ENCODE assay signal across 8 mouse cellular contexts in genomic region chr11:79704318-79705150, GRCm38 (mm10).
DNase-seq lines count a peak whose midpoint lies in the region; ATAC-seq and TF ChIP-seq lines count a peak whose summit lies in the region.

No protein-coding gene starts in this region.

- TF ChIP-seq CTCF in Patski (IDR thresholded peaks at IDR 0.05): no peak

- H3K9me3 ChIP-seq in hindbrain, embryonic 15.5 days: no peaks in the 10 kb centered on the region

- CTCF ChIA-PET in Patski (lab: Charles Lee): interaction anchor here (1.3 to 1.5 kb wide), 2 partner anchors 216 to 219 kb away, joined by 4 read pairs; no protein-coding TSS in a partner anchor

- in situ Hi-C loops in Patski (cut with MboI; ENCODE audit: low pct_unique_long_range_greater_than_20kb): loop anchor here (5.0 kb wide), 1 partner anchor 218 kb away; no protein-coding TSS in a partner anchor

- H3K4me2 ChIP-seq in hindbrain, embryonic 15.5 days: peak overlapping the region; percentile 66

- under 1% methylated on average over 55 of the region's 61 CpGs for WGBS in hindbrain, embryonic 15.5 days

- peak overlapping the region; percentile 92 for H3K4me3 ChIP-seq in hindbrain, embryonic 15.5 days

- peaks cover 36% of the 10 kb centered on the region for H3K4me1 ChIP-seq in hindbrain, embryonic 15.5 days (replicated peaks)

- H3K36me3 ChIP-seq in hindbrain, embryonic 15.5 days: no peaks in the 10 kb centered on the region

- no peaks in the 10 kb centered on the region for H3K27me3 ChIP-seq in Patski
- H3K27me3 ChIP-seq in hindbrain, embryonic 15.5 days: peaks cover 8% of the 10 kb centered on the region

- peak overlapping the region; percentile 99 for H3K27ac ChIP-seq in hindbrain, embryonic 15.5 days (replicated peaks)

- POLR2A ChIA-PET in Patski (lab: Charles Lee): interaction anchor here (1.3 kb wide), 1 partner anchor 67 kb away, joined by 3 read pairs; no protein-coding TSS in a partner anchor

- peak overlapping the region; percentile 97 for H3K9ac ChIP-seq in hindbrain, embryonic 15.5 days

- no peak for DNase-seq in Patski (ENCODE audit: low read depth, low spot score)
- DNase-seq in cerebellum, postnatal 14 days: peak; percentile 99
- peak; percentile 98 for DNase-seq in frontal cortex, postnatal 25 days (ENCODE audit: low spot score in 2 of 2)
- peak; percentile 87 for DNase-seq in left cerebral cortex, adult 11 months (ENCODE audit: low spot score)
- peak; percentile 97 to 98 for DNase-seq in lung, postnatal 4 days
- peak; percentile 89 for DNase-seq in retina, postnatal 7 days (ENCODE audit: low read depth, low spot score)
- peak; percentile 100 for DNase-seq in urinary bladder, adult 2 months (ENCODE audit: low spot score)

- ATAC-seq in Patski: peak; percentile 72
- peak; percentile 93 for ATAC-seq in hindbrain, embryonic 15.5 days (ENCODE audit: low FRiP score, low read depth)
